Mouse (Mus musculus) small intestine, adult 2 months (tissue): ENCODE data around the gene 1700025G04Rik. TPM values are rescaled to one million over a fixed set of nuclear protein-coding genes. Genes with fewer than 3 reads are reported as not detected.

Experiments
- H3K27ac ChIP-seq: fragments of 200-500 bp; 2 replicates; pipeline ENCODE4 v1.5.1; 2012; ENCODE audit warnings: low read depth, low read length, control low read depth, inconsistent platforms; ENCODE audit not compliant: insufficient read depth
- H3K27me3 ChIP-seq: fragments of 200-500 bp; 2 replicates; pipeline ENCODE4 v1.6.1; 2012; ENCODE audit warnings: mild to moderate bottlenecking, moderate library complexity, low read length, inconsistent platforms; ENCODE audit not compliant: control insufficient read depth, insufficient read depth
- H3K36me3 ChIP-seq: fragments of 200-500 bp; 2 replicates; pipeline ENCODE4 v1.6.1; 2012; ENCODE audit warnings: mild to moderate bottlenecking, low read length, control low read depth, inconsistent platforms; ENCODE audit not compliant: control insufficient read depth, insufficient read depth
- H3K4me1 ChIP-seq: fragments of 200-500 bp; 2 replicates; pipeline ENCODE4 v1.6.1; 2012; ENCODE audit warnings: low read length, inconsistent platforms, mixed read lengths; ENCODE audit not compliant: control insufficient read depth, insufficient read depth, insufficient read length
- H3K4me3 ChIP-seq: fragments of 200-500 bp; 2 replicates; pipeline ENCODE4 v1.5.1; 2012; ENCODE audit warnings: low read depth, mild to moderate bottlenecking, control low read depth, inconsistent platforms, low read length, moderate library complexity
- CTCF ChIP-seq: fragments of 200-500 bp; IDR thresholded peaks from 2 replicates; pipeline ENCODE4 v1.5.1; 2012; ENCODE audit warnings: low read depth, mild to moderate bottlenecking, control low read depth, inconsistent platforms, low read length, moderate library complexity, mixed read lengths; ENCODE audit not compliant: insufficient replicate concordance, insufficient read length; ENCODE audit errors: extremely low read depth
- POLR2A ChIP-seq: fragments of 200-500 bp; IDR thresholded peaks from 2 replicates; pipeline ENCODE4 v1.6.1; 2012; ENCODE audit warnings: low read depth, mild to moderate bottlenecking, control low read depth, inconsistent platforms, low read length, moderate library complexity
- WGBS: fragments of 180-500 bp; shearing (Covaris S2); methylation state at CpG from one replicate; pipeline ENCODE4 v1.1.7; 2018; 5-methylcytosine and 5-hydroxymethylcytosine counted together
- polyA plus RNA-seq: library from polyadenylated mRNA; depleted of rRNA; stranded (reverse); fragments of >200 nt; gene quantifications from 2 replicates; pipeline ENCODE4 v1.2.3, GENCODE M21; 2012; rRNA removed

1700025G04Rik gene
- polyA plus RNA-seq = 0.47 and 1.8 TPM in 2 replicates

DNA sequence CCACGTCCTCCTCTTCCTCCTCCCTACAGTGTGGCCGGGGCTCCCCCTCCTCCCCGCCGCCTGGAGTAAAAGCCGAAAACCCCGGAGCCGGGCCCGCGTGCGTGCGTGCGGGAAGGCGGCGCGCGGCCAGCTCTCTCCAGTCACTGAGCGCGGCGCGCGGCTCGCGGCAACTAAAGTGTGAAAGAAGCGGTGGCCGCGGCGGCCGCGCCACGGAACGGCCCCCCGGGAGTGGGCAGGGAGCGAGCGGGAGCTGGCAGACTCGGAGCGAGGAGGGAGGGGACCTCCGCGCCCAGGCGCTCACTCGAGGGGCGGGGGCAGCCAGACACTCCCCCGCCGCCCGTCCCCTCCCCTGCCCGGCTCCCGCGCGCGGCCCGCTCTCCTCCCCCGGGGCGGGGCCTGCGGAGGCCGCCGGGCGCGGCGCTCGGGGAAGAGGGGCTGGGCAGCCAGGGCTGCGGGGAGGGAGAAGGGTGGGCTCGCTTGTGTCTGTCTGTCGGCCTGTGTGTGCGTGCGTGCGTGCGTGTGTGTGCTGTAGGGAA, at the start of gene 1700025G04Rik:
Gene 1700025G04Rik, minus strand, starts transcription at position 108 of the 536 bp plus-strand sequence.
- peak within 1 kb of the TSS; percentile 80 for H3K4me3 ChIP-seq
- TF ChIP-seq CTCF = no peak
- TF ChIP-seq POLR2A = 0 out of 2 replicates have a peak, but pooled peaks have one; percentile 43
- no peaks in the 10 kb centered on the region for H3K36me3 ChIP-seq
- H3K27ac ChIP-seq = peak within 1 kb of the TSS; percentile 28; the same call in 1 of the 2 replicates
- under 1% methylated on average over 48 of the region's 66 CpGs for whole genome bisulfite sequencing
- 0 out of 2 replicates have a peak, but pooled peaks cover 2% of the 10 kb centered on the region for H3K27me3 ChIP-seq
- H3K4me1 ChIP-seq = peaks cover 3% of the 10 kb centered on the region; the same call in 1 of the 2 replicates

DNA sequence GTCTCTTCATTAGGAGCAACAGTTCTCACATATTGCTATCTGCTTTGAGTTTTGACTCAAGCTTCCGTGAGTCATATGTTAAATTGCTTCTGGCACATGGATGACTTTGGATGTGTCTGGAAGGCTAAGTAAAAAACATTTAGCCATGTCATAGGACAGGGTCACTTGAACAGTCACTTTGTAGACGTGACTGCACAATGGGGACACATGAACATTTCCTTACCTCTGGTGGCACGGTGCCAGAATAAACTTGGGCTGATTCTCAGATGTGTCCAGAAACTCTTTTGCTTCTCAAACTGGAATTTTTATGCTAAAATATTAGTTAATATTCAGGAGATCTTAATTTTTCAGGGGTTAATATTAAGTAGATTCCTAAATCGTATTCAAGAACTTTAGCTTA, 49.6 kb upstream of the 1700025G04Rik start:
- Histone ChIP-seq H3K27ac (no peak overlapping the region), H3K27me3 (no peaks in the 10 kb centered on the region), H3K4me1 (no peaks in the 10 kb centered on the region), H3K36me3 (no peaks in the 10 kb centered on the region), H3K4me3 (no peak overlapping the region)
- WGBS = 66% methylated on average over 4 of the region's 4 CpGs
- TF ChIP-seq CTCF (no peak), POLR2A (no peak)

DNA sequence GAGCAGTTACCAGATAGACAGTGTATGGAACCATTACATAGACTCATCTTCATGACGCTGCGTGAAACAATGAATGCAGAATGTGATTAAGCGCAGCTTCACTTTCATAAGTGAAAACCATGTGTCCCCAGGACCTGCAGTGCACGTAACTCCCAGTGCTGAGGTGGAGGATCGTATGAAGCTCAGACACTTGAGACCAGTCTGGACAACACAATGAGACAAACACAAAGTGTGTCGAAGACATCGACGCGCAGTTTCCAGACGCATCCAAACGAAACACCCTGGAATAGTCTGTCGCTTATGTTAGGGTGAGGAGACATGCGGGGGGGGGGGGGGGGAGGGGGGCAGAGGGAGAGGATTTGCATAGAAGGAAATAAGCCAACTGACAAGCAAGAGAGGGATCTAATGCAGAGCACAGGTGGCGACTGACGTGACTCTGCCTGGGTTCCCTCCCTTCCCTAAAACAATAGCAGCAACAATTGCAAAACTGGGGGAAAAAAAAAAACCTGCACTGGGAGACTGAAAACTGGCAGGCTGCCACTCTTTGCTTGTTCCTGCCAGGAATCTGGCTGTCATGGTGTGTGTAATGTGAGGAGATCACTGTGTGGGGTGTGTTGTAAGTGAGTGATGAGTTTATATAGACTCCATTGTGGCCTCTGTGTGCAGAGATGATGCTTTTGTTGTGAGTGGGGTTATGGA, 40.3 kb upstream of the 1700025G04Rik start:
- WGBS = 75% methylated on average over 15 of the region's 15 CpGs
- no peak for TF ChIP-seq CTCF
- TF ChIP-seq POLR2A = no peak
- Histone ChIP-seq H3K27ac (no peak overlapping the region), H3K4me1 (no peaks in the 10 kb centered on the region), H3K36me3 (no peaks in the 10 kb centered on the region), H3K4me3 (no peak overlapping the region), H3K27me3 (no peaks in the 10 kb centered on the region)

DNA sequence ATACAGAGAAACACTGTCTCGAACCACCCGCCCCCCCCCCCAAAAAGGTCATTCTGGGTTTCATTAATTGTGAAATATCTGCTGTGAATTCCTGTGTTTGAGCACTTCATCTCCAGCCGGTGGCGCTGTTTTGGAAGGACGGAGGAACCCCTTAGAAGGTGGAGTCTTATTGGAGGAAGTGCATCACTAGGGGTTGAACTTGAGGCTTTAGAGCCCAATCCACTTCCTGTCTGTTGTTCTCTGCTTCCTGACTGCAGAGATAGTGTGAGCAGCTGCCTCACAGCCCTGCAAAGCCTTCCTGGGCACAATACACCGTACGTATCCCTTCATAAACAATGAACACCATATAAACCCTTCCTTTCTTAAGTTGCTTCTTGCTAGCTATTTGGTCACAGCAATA, 35.5 kb upstream of the 1700025G04Rik start:
- H3K4me3 ChIP-seq = no peak overlapping the region
- H3K27me3 ChIP-seq = no peaks in the 10 kb centered on the region
- no peaks in the 10 kb centered on the region for H3K4me1 ChIP-seq
- TF ChIP-seq POLR2A (no peak), CTCF (no peak)
- 90% methylated on average over 7 of the region's 7 CpGs for WGBS
- no peaks in the 10 kb centered on the region for H3K36me3 ChIP-seq
- no peak overlapping the region for H3K27ac ChIP-seq

DNA sequence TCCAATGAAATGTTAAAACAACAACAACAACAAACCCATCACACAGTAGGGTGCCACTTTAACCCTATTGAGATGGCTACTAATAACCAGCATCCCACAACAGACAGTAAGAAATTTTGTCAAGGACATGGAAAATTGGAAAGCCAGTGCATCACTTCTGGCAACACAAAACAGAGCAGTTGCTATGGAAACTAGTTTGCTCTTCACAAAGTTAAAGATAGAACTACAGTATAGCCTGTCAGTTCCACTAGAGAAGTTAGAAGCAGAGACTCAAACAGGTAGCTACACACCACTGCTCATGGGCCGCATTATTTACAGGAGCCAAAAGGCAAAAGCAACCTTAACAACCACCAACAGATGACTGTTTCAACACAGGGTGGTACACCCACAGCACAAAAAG, 20.2 kb upstream of the 1700025G04Rik start:
- Histone ChIP-seq H3K4me1 (no peaks in the 10 kb centered on the region), H3K4me3 (no peak overlapping the region), H3K27ac (no peak overlapping the region), H3K36me3 (no peaks in the 10 kb centered on the region), H3K27me3 (no peaks in the 10 kb centered on the region)
- 92% methylated on average over 1 of the region's 1 CpGs for WGBS
- TF ChIP-seq CTCF (no peak), POLR2A (no peak)

DNA sequence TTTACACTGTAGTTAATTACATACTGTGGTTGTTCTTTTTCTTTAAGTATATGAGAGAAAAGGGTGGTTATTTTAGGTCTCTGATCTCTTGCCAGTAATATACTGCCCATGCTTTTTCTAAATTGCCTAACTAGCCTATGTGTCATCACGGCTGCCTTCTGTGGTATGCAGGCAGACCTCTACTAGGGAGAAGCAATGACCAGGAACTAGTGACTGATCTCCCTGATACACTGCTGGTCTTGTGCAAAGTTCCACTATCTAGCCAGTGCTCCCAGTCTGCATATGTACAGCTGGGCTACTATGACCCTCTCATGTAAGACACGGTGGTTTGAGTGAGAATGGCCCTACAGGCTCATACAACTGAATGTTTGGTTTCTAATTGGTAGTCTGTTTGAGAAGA, 16.2 kb upstream of the 1700025G04Rik start:
- no peak for TF ChIP-seq POLR2A
- no peak for TF ChIP-seq CTCF
- H3K36me3 ChIP-seq = no peaks in the 10 kb centered on the region
- no peaks in the 10 kb centered on the region for H3K27me3 ChIP-seq
- WGBS = 63% methylated on average over 2 of the region's 2 CpGs
- no peak overlapping the region for H3K27ac ChIP-seq
- no peaks in the 10 kb centered on the region for H3K4me1 ChIP-seq
- no peak overlapping the region for H3K4me3 ChIP-seq

DNA sequence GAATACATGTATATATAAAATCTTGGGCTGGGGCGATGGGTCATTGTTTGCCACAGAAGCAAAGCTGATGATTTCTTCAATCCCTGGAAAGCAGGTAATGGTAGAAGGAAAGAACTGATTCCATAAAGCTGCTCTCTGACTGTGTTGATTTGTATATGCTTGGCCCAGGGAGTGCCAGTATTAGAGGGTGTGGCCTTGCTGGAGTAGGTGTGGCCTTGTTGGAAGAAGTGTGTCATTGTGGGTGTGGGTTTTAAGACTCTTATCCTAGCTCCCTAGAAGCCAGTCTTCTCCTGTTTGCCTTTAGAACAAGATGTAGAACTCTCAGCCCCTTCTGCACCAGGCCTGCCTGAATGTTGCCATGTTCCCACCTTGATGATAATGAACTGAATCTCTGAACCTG, 15.3 kb upstream of the 1700025G04Rik start:
- H3K27me3 ChIP-seq = peaks cover 4% of the 10 kb centered on the region; the same call in 1 of the 2 replicates
- no peaks in the 10 kb centered on the region for H3K4me1 ChIP-seq
- H3K36me3 ChIP-seq = no peaks in the 10 kb centered on the region
- 94% methylated on average over 1 of the region's 1 CpGs for WGBS
- no peak overlapping the region for H3K27ac ChIP-seq
- no peak for TF ChIP-seq POLR2A
- TF ChIP-seq CTCF = no peak
- H3K4me3 ChIP-seq = no peak overlapping the region
